Mouse (Mus musculus) gonadal fat pad, adult 2 months (tissue): ENCODE data around the gene Gmeb2. TPM values are rescaled to one million over a fixed set of nuclear protein-coding genes. Genes with fewer than 3 reads are reported as not detected.

ENCODE experiments used
- DNase-seq: peaks from one replicate; pipeline ENCODE4 v3.0.0-alpha.2; 2012; ENCODE audit warnings: low read depth
- polyA plus RNA-seq: library from polyadenylated mRNA; depleted of rRNA; stranded (reverse); fragments of >200 nt; gene quantifications from 2 replicates; pipeline ENCODE4 v1.2.3, GENCODE M21; 2012; rRNA removed

Gene Gmeb2
- 13.5 and 14.6 TPM in 2 replicates for polyA plus RNA-seq

- peak; percentile 81 for DNase-seq
Observed at GRCm38 (mm10) chr2:181287958-181288350, at the start of gene Gmeb2. Gene Gmeb2, minus strand, starts transcription at chr2:181288035.

GRCm38 (mm10) chr2:181334023-181334422 is 46.2 kb upstream of the Gmeb2 start:
- no peak for DNase-seq

- DNase-seq = no peak
Observed at GRCm38 (mm10) chr2:181332542-181332941, 44.7 kb upstream of the Gmeb2 start.

GRCm38 (mm10) chr2:181326098-181326497 is 38.3 kb upstream of the Gmeb2 start:
- DNase-seq = no peak

- no peak for DNase-seq
Observed at GRCm38 (mm10) chr2:181322136-181322535, 34.3 kb upstream of the Gmeb2 start.

GRCm38 (mm10) chr2:181320103-181320499 is 32.3 kb upstream of the Gmeb2 start:
- DNase-seq = no peak

GRCm38 (mm10) chr2:181319248-181320102 is 31.6 kb upstream of the Gmeb2 start, which contains the start of gene Rtel1:
Gene Rtel1, plus strand, starts transcription at chr2:181319739.
- DNase-seq = peak; percentile 23

GRCm38 (mm10) chr2:181314080-181314810 is 26.4 kb upstream of the Gmeb2 start, which contains the start of gene Stmn3:
Gene Stmn3, minus strand, starts transcription at chr2:181314500.
- no peak for DNase-seq

- DNase-seq = no peak
Observed at GRCm38 (mm10) chr2:181313344-181314079, 25.7 kb upstream of the Gmeb2 start.

GRCm38 (mm10) chr2:181313006-181313343 is 25.1 kb upstream of the Gmeb2 start:
- DNase-seq = no peak

- DNase-seq = no peak
Observed at GRCm38 (mm10) chr2:181312435-181312834, 24.6 kb upstream of the Gmeb2 start.

GRCm38 (mm10) chr2:181307144-181307804 is 19.4 kb upstream of the Gmeb2 start:
- DNase-seq = no peak

GRCm38 (mm10) chr2:181304944-181305343 is 17.1 kb upstream of the Gmeb2 start:
- DNase-seq = no peak

GRCm38 (mm10) chr2:181302041-181302440 is 14.2 kb upstream of the Gmeb2 start:
- no peak for DNase-seq

GRCm38 (mm10) chr2:181290937-181291336 is 3.1 kb upstream of the Gmeb2 start:
- no peak for DNase-seq

- no peak for DNase-seq
Observed at GRCm38 (mm10) chr2:181288691-181289090, 856 bp upstream of the Gmeb2 start.

GRCm38 (mm10) chr2:181287338-181287957 is 387 bp downstream of the Gmeb2 start:
- DNase-seq = no peak

- DNase-seq = no peak
Observed at GRCm38 (mm10) chr2:181286629-181287337, 1.1 kb downstream of the Gmeb2 start.

- no peak for DNase-seq
Observed at GRCm38 (mm10) chr2:181279968-181280367, 7.9 kb downstream of the Gmeb2 start.

- no peak for DNase-seq
Observed at GRCm38 (mm10) chr2:181277866-181278265, 10.0 kb downstream of the Gmeb2 start.
